ENCODE assay signal across 11 mouse cellular contexts in genomic region chr14:54408336-54409056, GRCm38 (mm10). TPM values are rescaled to one million over a fixed set of nuclear protein-coding genes. Genes with fewer than 3 reads are reported as not detected.
A peak's percentile ranks its signal among the peaks of the same experiment; 100 is the strongest.
DNase-seq lines count a peak whose midpoint lies in the region; ATAC-seq and TF ChIP-seq lines count a peak whose summit lies in the region.
"Had no signal": no experiment of that assay in that cellular context is flagged by ENCODE, and none has a peak within 500 bp of the region (broad histone marks: within the 10 kb centered on the region; RNA-seq: fewer than 3 reads in every experiment).

No protein-coding gene starts in this region.

- no peak for ATAC-seq in lung, embryonic 14.5 days (ENCODE audit: insufficient read depth)
- peak; percentile 36 for ATAC-seq in kidney, embryonic 14.5 days (ENCODE audit: low FRiP score, low TSS enrichment)

- TF ChIP-seq POLR2A in small intestine, adult 2 months (IDR thresholded peaks at IDR 0.05; ENCODE audit: low read depth, low read length), result peak; percentile 53; the same call in 1 of the 2 replicates

- no peak overlapping the region for H3K4me3 ChIP-seq in lung, embryonic 14.5 days (ENCODE audit: low read depth, low read length)
- no peak overlapping the region for H3K4me3 ChIP-seq in embryonic facial prominence, embryonic 10.5 days
- H3K4me3 ChIP-seq in kidney, embryonic 14.5 days (ENCODE audit: low read length), result peak overlapping the region; percentile 8; the same call in 1 of the 2 replicates
- H3K4me3 ChIP-seq in small intestine, adult 2 months (ENCODE audit: low read depth, low read length), result peak overlapping the region; percentile 70
- H3K4me3 ChIP-seq: embryonic facial prominence, embryonic 13.5 days; midbrain, embryonic 10.5 days had no signal

- TF ChIP-seq CTCF in lung, embryonic 14.5 days (IDR thresholded peaks at IDR 0.05; ENCODE audit: low read depth), result peak; percentile 39; the same call in 1 of the 2 replicates
- TF ChIP-seq CTCF in small intestine, adult 2 months (IDR thresholded peaks at IDR 0.05; ENCODE audit: extremely low read depth, insufficient read length, insufficient replicate concordance, low read depth, low read length), result peak; percentile 64; the same call in 1 of the 2 replicates

- 84% methylated on average over 25 of the region's 25 CpGs for WGBS in lung, embryonic 14.5 days
- 81% methylated on average over 25 of the region's 25 CpGs for WGBS in embryonic facial prominence, embryonic 10.5 days
- WGBS in kidney, embryonic 14.5 days, result 57% methylated on average over 25 of the region's 25 CpGs
- 44% methylated on average over 25 of the region's 25 CpGs for WGBS in small intestine, adult 2 months

- H3K9me3 ChIP-seq in lung, embryonic 14.5 days (ENCODE audit: low read depth, low read length), result no peaks in the 10 kb centered on the region
- H3K9me3 ChIP-seq in embryonic facial prominence, embryonic 10.5 days, result no peaks in the 10 kb centered on the region
- no peaks in the 10 kb centered on the region for H3K9me3 ChIP-seq in kidney, embryonic 14.5 days (ENCODE audit: control insufficient read depth, low read length)
- H3K9me3 ChIP-seq: embryonic facial prominence, embryonic 13.5 days; midbrain, embryonic 10.5 days had no signal

- H3K4me2 ChIP-seq in lung, embryonic 14.5 days, result no peak overlapping the region
- H3K4me2 ChIP-seq in kidney, embryonic 14.5 days (replicated peaks; ENCODE audit: low read depth, low read length), result peak overlapping the region; percentile 25; the same call in 1 of the 2 replicates
- H3K4me2 ChIP-seq: embryonic facial prominence, embryonic 13.5 days had no signal

- H3K9ac ChIP-seq in lung, embryonic 14.5 days, result no peak overlapping the region
- H3K9ac ChIP-seq in kidney, embryonic 14.5 days (ENCODE audit: low read depth, low read length), result no peak overlapping the region
- H3K9ac ChIP-seq: embryonic facial prominence, embryonic 13.5 days had no signal

- H3K27ac ChIP-seq in lung, embryonic 14.5 days (ENCODE audit: low read depth), result no peak overlapping the region
- H3K27ac ChIP-seq in embryonic facial prominence, embryonic 10.5 days (replicated peaks), result no peak overlapping the region
- no peak overlapping the region; the same call in 1 of the 2 replicates for H3K27ac ChIP-seq in kidney, embryonic 14.5 days (ENCODE audit: low read depth, low read length)
- peak overlapping the region; percentile 97 for H3K27ac ChIP-seq in small intestine, adult 2 months (ENCODE audit: insufficient read depth, low read depth, low read length)
- H3K27ac ChIP-seq: embryonic facial prominence, embryonic 13.5 days; midbrain, embryonic 10.5 days had no signal

- peaks cover 6% of the 10 kb centered on the region; the same call in 1 of the 2 replicates for H3K4me1 ChIP-seq in lung, embryonic 14.5 days (ENCODE audit: insufficient read depth)
- peaks cover 21% of the 10 kb centered on the region for H3K4me1 ChIP-seq in embryonic facial prominence, embryonic 10.5 days
- peaks cover 29% of the 10 kb centered on the region for H3K4me1 ChIP-seq in kidney, embryonic 14.5 days (ENCODE audit: control insufficient read depth, insufficient read depth, low read length)
- H3K4me1 ChIP-seq in small intestine, adult 2 months (ENCODE audit: control insufficient read depth, insufficient read depth, insufficient read length, low read length), result peaks cover 15% of the 10 kb centered on the region

- no peaks in the 10 kb centered on the region for H3K36me3 ChIP-seq in lung, embryonic 14.5 days (ENCODE audit: insufficient read depth)
- H3K36me3 ChIP-seq in embryonic facial prominence, embryonic 10.5 days (replicated peaks), result no peaks in the 10 kb centered on the region
- no peaks in the 10 kb centered on the region for H3K36me3 ChIP-seq in kidney, embryonic 14.5 days (ENCODE audit: control insufficient read depth, insufficient read depth, low read length)
- peaks cover 34% of the 10 kb centered on the region for H3K36me3 ChIP-seq in small intestine, adult 2 months (ENCODE audit: control insufficient read depth, insufficient read depth, low read length)
- H3K36me3 ChIP-seq: embryonic facial prominence, embryonic 13.5 days; midbrain, embryonic 10.5 days had no signal

- DNase-seq in lung, embryonic 14.5 days, result no peak
- DNase-seq in lung, adult 18-20 months, result no peak
- peak; percentile 41 for DNase-seq in embryonic facial prominence, embryonic 10.5 days (ENCODE audit: low spot score)
- DNase-seq in layer of hippocampus, adult 11-12 months (ENCODE audit: low spot score), result no peak
- DNase-seq in yolk sac, embryonic 10.5 days (ENCODE audit: low spot score), result no peak
- DNase-seq: layer of hippocampus, postnatal 36 days; thymus, postnatal 36 days had no signal

- H3K27me3 ChIP-seq in lung, embryonic 14.5 days (ENCODE audit: insufficient read depth, low read length), result no peaks in the 10 kb centered on the region
- H3K27me3 ChIP-seq in embryonic facial prominence, embryonic 10.5 days (replicated peaks; ENCODE audit: low read depth, poor library complexity, severe bottlenecking), result peaks cover 13% of the 10 kb centered on the region
- no peaks in the 10 kb centered on the region for H3K27me3 ChIP-seq in kidney, embryonic 14.5 days (ENCODE audit: control insufficient read depth, insufficient read depth, low read length)
- H3K27me3 ChIP-seq in small intestine, adult 2 months (ENCODE audit: control insufficient read depth, insufficient read depth, low read length), result no peaks in the 10 kb centered on the region
- H3K27me3 ChIP-seq: embryonic facial prominence, embryonic 13.5 days had no signal

RNA-seq across cellular contexts. Expression of gene Slc7a7, which starts 9.1 kb away (rescaled TPM):
- 7.4 and 7.6 TPM in 2 replicates for polyA plus RNA-seq in lung, embryonic 14.5 days (2014; fragmentation: Nextera tagmentation; extraction: Ambion mirVana)
- polyA plus RNA-seq in embryonic facial prominence, embryonic 10.5 days (2016; fragmentation: Nextera tagmentation; extraction: Ambion mirVana), result 3.6 and 4.2 TPM in 2 replicates
- polyA plus RNA-seq in kidney, embryonic 14.5 days (2014; fragmentation: Nextera tagmentation; extraction: Ambion mirVana), result 6.9 and 9.6 TPM in 2 replicates
- 110 and 341 TPM in 2 replicates for polyA plus RNA-seq in small intestine, adult 2 months (2012; rRNA removed)

RNA-seq across cellular contexts. Expression of gene Mrpl52, which starts 18.2 kb away (rescaled TPM):
- 274 and 280 TPM in 2 replicates for polyA plus RNA-seq in lung, embryonic 14.5 days (2014; fragmentation: Nextera tagmentation; extraction: Ambion mirVana)
- 201 and 207 TPM in 2 replicates for polyA plus RNA-seq in embryonic facial prominence, embryonic 10.5 days (2016; fragmentation: Nextera tagmentation; extraction: Ambion mirVana)
- polyA plus RNA-seq in kidney, embryonic 14.5 days (2014; fragmentation: Nextera tagmentation; extraction: Ambion mirVana), result 269 and 360 TPM in 2 replicates
- polyA plus RNA-seq in small intestine, adult 2 months (2012; rRNA removed), result 186 and 284 TPM in 2 replicates

RNA-seq across cellular contexts. Expression of gene Mmp14, which starts 22.9 kb away (rescaled TPM):
- 182 and 187 TPM in 2 replicates for polyA plus RNA-seq in lung, embryonic 14.5 days (2014; fragmentation: Nextera tagmentation; extraction: Ambion mirVana)
- polyA plus RNA-seq in embryonic facial prominence, embryonic 10.5 days (2016; fragmentation: Nextera tagmentation; extraction: Ambion mirVana), result 62.7 and 69.5 TPM in 2 replicates
- polyA plus RNA-seq in kidney, embryonic 14.5 days (2014; fragmentation: Nextera tagmentation; extraction: Ambion mirVana), result 101 and 167 TPM in 2 replicates
- 59.9 and 66.0 TPM in 2 replicates for polyA plus RNA-seq in small intestine, adult 2 months (2012; rRNA removed)

RNA-seq across cellular contexts. Expression of gene Oxa1l, which starts 47.9 kb away (rescaled TPM):
- polyA plus RNA-seq in lung, embryonic 14.5 days (2014; fragmentation: Nextera tagmentation; extraction: Ambion mirVana), result 51.2 and 53.5 TPM in 2 replicates
- polyA plus RNA-seq in embryonic facial prominence, embryonic 10.5 days (2016; fragmentation: Nextera tagmentation; extraction: Ambion mirVana), result 49.1 and 51.5 TPM in 2 replicates
- 63.1 and 69.7 TPM in 2 replicates for polyA plus RNA-seq in kidney, embryonic 14.5 days (2014; fragmentation: Nextera tagmentation; extraction: Ambion mirVana)
- polyA plus RNA-seq in small intestine, adult 2 months (2012; rRNA removed), result 73.2 and 120 TPM in 2 replicates

RNA-seq across cellular contexts. Expression of gene Lrp10, which starts 55.4 kb away (rescaled TPM):
- polyA plus RNA-seq in lung, embryonic 14.5 days (2014; fragmentation: Nextera tagmentation; extraction: Ambion mirVana), result 46.1 and 46.2 TPM in 2 replicates
- 23.2 and 23.4 TPM in 2 replicates for polyA plus RNA-seq in embryonic facial prominence, embryonic 10.5 days (2016; fragmentation: Nextera tagmentation; extraction: Ambion mirVana)
- 32.0 and 47.0 TPM in 2 replicates for polyA plus RNA-seq in kidney, embryonic 14.5 days (2014; fragmentation: Nextera tagmentation; extraction: Ambion mirVana)
- 139 and 303 TPM in 2 replicates for polyA plus RNA-seq in small intestine, adult 2 months (2012; rRNA removed)

Comparison
In these comparisons a context has a peak if more than half of its experiments do, and no peak if none do; other contexts are left out.
1. H3K4me3 ChIP-seq: peak in kidney, embryonic 14.5 days (single experiment) and small intestine, adult 2 months (single experiment); none in lung, embryonic 14.5 days (single experiment) and embryonic facial prominence, embryonic 10.5 days (single experiment).
2. RNA of gene Slc7a7, which starts 9.1 kb away (polyA plus RNA-seq): 110 to 341 TPM in small intestine, adult 2 months; 6.9 to 9.6 TPM in kidney, embryonic 14.5 days, 7.4 to 7.6 TPM in lung, embryonic 14.5 days and 3.6 to 4.2 TPM in embryonic facial prominence, embryonic 10.5 days; every median in the first group is over 10 times any median in the second.